Mouse (Mus musculus) embryonic facial prominence, embryonic 15.5 days (tissue): ENCODE measurements around the gene Pomc. TPM values are rescaled to one million over a fixed set of nuclear protein-coding genes. Genes with fewer than 3 reads are reported as not detected.
"Not testable (repeated sequence)": the region's sequence is repeated elsewhere in the genome, so short reads cannot be mapped to it uniquely, and the experiment has no call there.

Source experiments
- ATAC-seq: fragments of 200-750 bp; cut with Nextera tagmentation; 2 replicates; pipeline ENCODE4 v1.8.0; 2017; ENCODE audit warnings: low read depth, moderate TSS enrichment; ENCODE audit not compliant: insufficient number of reproducible peaks, low FRiP score, low TSS enrichment
- H3K27ac ChIP-seq: fragments of 300-500 bp; sonication (generic); replicated peaks from 2 replicates; pipeline ENCODE4 v1.5.1; 2015; ENCODE audit warnings: mild to moderate bottlenecking, inconsistent platforms
- H3K27me3 ChIP-seq: fragments of 300-500 bp; sonication (generic); 2 replicates; pipeline ENCODE4 v1.6.1; 2015; ENCODE audit warnings: inconsistent platforms
- H3K36me3 ChIP-seq: fragments of 300-500 bp; sonication (generic); 2 replicates; pipeline ENCODE4 v1.6.1; 2015; ENCODE audit warnings: mild to moderate bottlenecking, inconsistent platforms
- H3K4me1 ChIP-seq: fragments of 300-500 bp; sonication (generic); 2 replicates; pipeline ENCODE4 v1.6.1; 2015; ENCODE audit warnings: inconsistent platforms
- H3K4me2 ChIP-seq: fragments of 300-500 bp; sonication (generic); replicated peaks from 2 replicates; pipeline ENCODE4 v1.6.1; 2015; ENCODE audit warnings: mild to moderate bottlenecking, inconsistent platforms
- H3K4me3 ChIP-seq: fragments of 300-500 bp; sonication (generic); replicated peaks from 2 replicates; pipeline ENCODE4 v1.5.1; 2015; ENCODE audit warnings: mild to moderate bottlenecking, inconsistent platforms
- H3K9ac ChIP-seq: fragments of 300-500 bp; sonication (generic); 2 replicates; pipeline ENCODE4 v1.6.1; 2015; ENCODE audit warnings: inconsistent platforms
- H3K9me3 ChIP-seq: fragments of 300-500 bp; sonication (generic); replicated peaks from 2 replicates; pipeline ENCODE4 v1.6.1; 2016; ENCODE audit warnings: inconsistent platforms
- WGBS: fragments of 180-500 bp; shearing (Covaris S2); methylation state at CpG from one replicate; pipeline ENCODE4 v1.1.7; 2015; 5-methylcytosine and 5-hydroxymethylcytosine counted together
- polyA plus RNA-seq: library from polyadenylated mRNA; unstranded; fragments of >200 nt; fragmentation: Nextera tagmentation; extraction: Ambion mirVana; gene quantifications from 2 replicates; pipeline ENCODE4 v1.2.1, GENCODE M21; 2015

Pomc gene
- polyA plus RNA-seq, 1 experiment from 2014 or later, result 6.4 TPM

DNA sequence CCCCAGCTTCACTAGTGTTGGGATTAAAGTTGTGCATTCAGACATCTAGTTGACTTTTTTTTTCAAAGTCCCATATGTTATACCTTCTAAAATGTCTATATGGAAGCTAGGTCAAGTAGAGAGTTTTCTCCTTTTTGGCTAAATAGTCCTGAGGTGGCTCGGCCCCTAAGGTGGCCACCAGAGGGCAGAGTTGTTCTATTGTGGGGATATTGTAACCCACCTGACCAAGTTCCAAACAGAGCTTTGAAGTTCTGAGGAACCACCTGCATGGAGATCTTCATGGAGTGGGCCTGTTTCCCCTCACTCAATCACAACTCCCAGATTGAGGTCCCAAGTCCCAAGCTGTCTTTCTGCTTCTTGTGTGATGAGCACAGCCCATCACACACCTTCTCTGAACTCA, 28.6 kb upstream of the Pomc start:
- WGBS, result 0% methylated on average over 1 of the region's 1 CpGs
- Histone ChIP-seq H3K4me2 (no peak overlapping the region), H3K9me3 (no peaks in the 10 kb centered on the region), H3K9ac (no peak overlapping the region), H3K36me3 (no peaks in the 10 kb centered on the region), H3K27me3 (no peaks in the 10 kb centered on the region), H3K4me3 (no peak overlapping the region), H3K27ac (no peak overlapping the region), H3K4me1 (no peaks in the 10 kb centered on the region)
- ATAC-seq, result no peak

DNA sequence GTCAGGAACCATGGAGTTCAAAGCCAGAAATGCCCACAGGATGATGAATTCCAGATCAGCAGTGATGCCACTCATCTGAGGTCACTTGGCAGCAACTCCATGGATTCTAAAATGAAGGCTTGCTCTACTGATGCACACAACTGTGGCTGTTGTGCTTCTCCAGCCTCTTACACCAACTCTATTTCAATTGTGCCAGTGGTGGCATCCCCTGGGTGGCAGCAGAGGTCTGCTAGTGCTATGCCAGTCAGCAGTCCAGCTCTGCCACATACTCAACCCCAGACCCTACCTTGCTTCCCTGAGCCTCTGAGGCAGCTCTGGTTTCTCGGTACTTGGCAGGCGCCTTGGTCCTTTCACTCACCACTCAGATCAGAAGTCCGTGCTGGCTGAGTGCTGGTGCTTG, 25.9 kb upstream of the Pomc start:
- 63% methylated on average over 3 of the region's 3 CpGs for WGBS
- Histone ChIP-seq H3K4me1 (no peaks in the 10 kb centered on the region), H3K4me2 (no peak overlapping the region), H3K9ac (no peak overlapping the region), H3K27me3 (no peaks in the 10 kb centered on the region), H3K9me3 (no peaks in the 10 kb centered on the region), H3K36me3 (no peaks in the 10 kb centered on the region), H3K4me3 (no peak overlapping the region), H3K27ac (no peak overlapping the region)
- ATAC-seq, result no peak

DNA sequence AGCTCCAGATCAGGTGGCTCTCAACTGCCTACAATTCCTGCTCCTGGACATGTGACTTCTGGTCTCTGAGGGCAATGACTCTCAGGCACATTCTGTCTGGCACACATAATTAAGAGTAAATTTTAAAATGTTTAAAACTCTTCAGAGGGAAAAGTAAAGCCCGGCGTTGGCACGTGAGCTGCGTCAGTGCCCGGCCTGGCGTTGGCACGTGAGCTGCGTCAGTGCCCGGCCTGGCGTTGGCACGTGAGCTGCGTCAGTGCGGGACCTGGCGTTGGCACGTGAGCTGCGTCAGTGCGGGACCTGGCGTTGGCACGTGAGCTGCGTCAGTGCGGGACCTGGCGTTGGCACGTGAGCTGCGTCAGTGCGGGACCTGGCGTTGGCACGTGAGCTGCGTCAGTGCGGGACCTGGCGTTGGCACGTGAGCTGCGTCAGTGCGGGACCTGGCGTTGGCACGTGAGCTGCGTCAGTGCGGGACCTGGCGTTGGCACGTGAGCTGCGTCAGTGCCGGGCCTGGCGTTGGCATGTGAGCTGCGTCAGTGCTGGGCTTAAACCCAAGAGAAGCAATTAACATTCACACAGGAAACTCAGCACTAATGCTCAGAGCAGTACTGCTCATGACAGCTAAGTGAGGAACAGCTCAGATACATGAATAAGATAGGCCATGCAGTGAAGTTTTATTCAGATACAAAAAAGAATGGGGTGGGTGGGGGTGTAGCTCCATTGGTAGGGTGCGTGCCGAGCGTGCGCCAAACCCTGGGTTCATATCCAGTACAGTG, 24.5 kb upstream of the Pomc start:
- H3K4me2 ChIP-seq, H3K27me3 ChIP-seq, H3K27ac ChIP-seq, H3K9ac ChIP-seq, H3K4me3 ChIP-seq, H3K36me3 ChIP-seq, H3K9me3 ChIP-seq, H3K4me1 ChIP-seq, ATAC-seq: not testable (repeated sequence)
- 89% methylated on average over 32 of the region's 47 CpGs for WGBS

DNA sequence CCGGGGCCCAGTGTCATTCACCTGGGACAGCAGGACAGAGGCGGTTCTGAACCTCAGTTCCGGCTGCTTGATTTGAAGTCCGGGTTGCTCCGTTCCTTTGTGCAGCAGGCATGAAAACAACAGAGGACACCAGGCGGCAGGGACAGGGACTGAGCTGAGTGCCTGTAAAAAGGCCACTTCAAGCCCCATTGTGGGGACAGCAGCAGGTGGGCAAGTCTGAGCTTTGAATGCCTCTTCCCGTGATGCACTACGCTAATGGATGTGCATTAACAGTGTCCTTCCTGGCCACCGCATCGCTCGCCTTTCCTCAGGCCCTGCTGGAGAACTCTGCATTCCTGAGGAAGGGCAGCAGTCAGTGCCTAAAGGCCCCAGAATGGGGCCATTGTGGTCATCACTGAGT, 12.7 kb upstream of the Pomc start:
- Histone ChIP-seq H3K4me1 (no peaks in the 10 kb centered on the region), H3K4me2 (no peak overlapping the region), H3K9ac (no peak overlapping the region), H3K9me3 (no peaks in the 10 kb centered on the region), H3K4me3 (no peak overlapping the region), H3K27me3 (peaks cover 4% of the 10 kb centered on the region; the same call in 1 of the 2 replicates), H3K36me3 (no peaks in the 10 kb centered on the region), H3K27ac (no peak overlapping the region)
- no peak for ATAC-seq
- 17% methylated on average over 11 of the region's 11 CpGs for WGBS

DNA sequence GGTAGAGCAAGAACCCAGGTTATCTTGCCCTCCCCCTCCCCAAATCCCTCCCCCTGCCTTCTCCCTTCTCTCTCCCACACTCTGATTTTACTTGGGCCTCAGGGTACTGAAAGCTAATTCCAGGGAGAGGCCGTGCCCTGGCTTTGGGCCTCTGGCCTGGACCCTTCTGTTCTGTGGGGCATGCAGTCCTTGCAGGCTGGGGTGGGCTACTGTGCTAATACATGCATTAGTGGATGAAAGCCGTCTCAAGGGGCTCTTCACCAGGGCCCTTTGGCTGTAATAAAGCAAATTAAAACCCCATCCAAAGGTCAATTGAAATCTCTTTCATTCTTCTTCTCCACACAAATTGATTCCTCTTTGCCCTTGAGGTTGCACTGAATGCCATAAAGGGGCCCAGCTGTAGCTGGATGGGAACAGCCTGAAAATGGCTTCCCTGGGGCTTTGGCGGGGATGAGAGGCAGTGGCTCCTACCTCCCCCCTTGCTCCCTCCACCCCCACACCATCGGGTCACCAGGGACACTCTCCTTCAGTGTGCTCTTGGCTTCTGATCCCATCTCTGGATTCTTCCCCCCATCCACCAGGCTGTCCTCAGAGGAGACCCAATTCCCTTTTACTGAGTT, 10.2 kb upstream of the Pomc start:
- Histone ChIP-seq H3K4me1 (no peaks in the 10 kb centered on the region), H3K4me2 (no peak overlapping the region), H3K9me3 (no peaks in the 10 kb centered on the region), H3K4me3 (no peak overlapping the region), H3K36me3 (no peaks in the 10 kb centered on the region), H3K9ac (no peak overlapping the region), H3K27ac (no peak overlapping the region), H3K27me3 (peaks cover 4% of the 10 kb centered on the region; the same call in 1 of the 2 replicates)
- ATAC-seq, result no peak
- WGBS, result 50% methylated on average over 4 of the region's 4 CpGs

DNA sequence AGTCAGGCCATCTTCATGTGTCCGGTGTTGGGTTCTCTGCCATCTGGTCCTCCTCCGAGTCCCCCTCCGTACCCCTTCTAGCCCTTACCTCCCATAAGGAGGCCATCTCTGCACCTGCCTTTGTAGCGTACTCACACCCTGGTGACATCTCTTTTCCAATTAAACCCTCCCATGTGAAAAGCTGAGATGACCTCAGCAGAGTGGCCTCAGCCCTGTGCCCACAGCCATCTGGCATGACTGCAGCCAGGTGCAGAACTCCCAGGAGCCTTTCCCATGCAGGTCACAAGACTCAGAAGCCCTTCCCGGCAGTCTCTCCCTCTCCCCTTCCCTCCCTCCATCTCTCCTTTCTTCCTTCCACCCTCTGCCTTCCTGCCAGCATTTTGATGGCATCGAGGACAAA, 7.2 kb upstream of the Pomc start:
- 70% methylated on average over 6 of the region's 6 CpGs for WGBS

DNA sequence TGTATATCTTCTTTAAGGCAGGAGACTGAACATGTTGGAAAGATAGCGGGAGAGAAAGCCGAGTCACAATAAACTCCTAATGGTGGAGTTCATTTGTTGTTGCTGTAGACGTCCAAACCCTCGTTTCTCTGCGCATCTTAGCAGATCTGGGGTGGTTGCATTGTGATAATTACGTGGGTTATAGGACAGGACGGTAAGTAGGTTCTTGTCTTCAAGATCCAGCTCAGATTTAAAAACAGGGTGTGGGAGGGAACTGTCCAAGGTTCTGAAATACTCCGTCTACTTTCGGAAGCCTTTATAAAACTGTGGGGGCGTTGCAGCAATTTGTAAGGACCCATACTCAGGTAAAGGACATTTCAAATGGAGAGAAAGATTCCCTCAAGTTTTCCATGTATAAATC, 620 bp downstream of the Pomc start:
- no peak for ATAC-seq

More for the DNA sequence above, 7.2 kb upstream of the Pomc start:
- H3K4me3 ChIP-seq, result no peak overlapping the region
- no peak overlapping the region for H3K9ac ChIP-seq
- no peak overlapping the region for H3K27ac ChIP-seq
- H3K4me2 ChIP-seq, result no peak overlapping the region
- H3K27me3 ChIP-seq, result no peaks in the 10 kb centered on the region
- no peak for ATAC-seq
- no peaks in the 10 kb centered on the region for H3K4me1 ChIP-seq
- no peaks in the 10 kb centered on the region for H3K36me3 ChIP-seq
- no peaks in the 10 kb centered on the region for H3K9me3 ChIP-seq

DNA sequence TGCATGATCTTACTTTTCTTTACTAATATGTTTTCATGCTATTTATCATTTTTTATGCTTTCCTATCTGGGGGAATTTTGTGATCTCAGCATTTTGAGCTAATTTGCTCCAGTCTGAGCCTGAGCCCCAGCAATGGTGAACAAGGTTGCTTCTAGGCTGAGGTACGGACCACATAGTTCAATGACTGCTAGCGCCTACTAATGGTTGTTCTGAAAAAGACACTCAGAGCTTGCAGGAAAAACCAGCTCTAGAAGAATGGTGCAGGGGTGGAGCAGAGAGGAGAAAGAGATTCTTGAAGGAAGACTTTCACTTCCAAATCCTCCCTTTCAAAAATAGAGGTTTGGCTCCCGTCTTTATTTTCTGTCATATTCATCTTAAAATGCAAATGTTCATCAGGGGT, 1.6 kb downstream of the Pomc start:
- no peak overlapping the region for H3K27ac ChIP-seq
- H3K4me3 ChIP-seq, result no peak overlapping the region
- no peak overlapping the region for H3K9ac ChIP-seq
- 15% methylated on average over 3 of the region's 3 CpGs for WGBS
- no peaks in the 10 kb centered on the region for H3K36me3 ChIP-seq
- ATAC-seq, result no peak
- no peaks in the 10 kb centered on the region for H3K9me3 ChIP-seq
- no peak overlapping the region for H3K4me2 ChIP-seq
- peaks cover 22% of the 10 kb centered on the region for H3K27me3 ChIP-seq
- H3K4me1 ChIP-seq, result peaks cover 7% of the 10 kb centered on the region; the same call in 1 of the 2 replicates

More for the DNA sequence above, 620 bp downstream of the Pomc start:
- 24% methylated on average over 10 of the region's 10 CpGs for WGBS
- Histone ChIP-seq H3K4me1 (peaks cover 3% of the 10 kb centered on the region; the same call in 1 of the 2 replicates), H3K27ac (no peak overlapping the region), H3K4me2 (no peak overlapping the region), H3K4me3 (no peak overlapping the region), H3K27me3 (peaks cover 22% of the 10 kb centered on the region), H3K36me3 (no peaks in the 10 kb centered on the region), H3K9ac (no peak overlapping the region), H3K9me3 (no peaks in the 10 kb centered on the region)

DNA sequence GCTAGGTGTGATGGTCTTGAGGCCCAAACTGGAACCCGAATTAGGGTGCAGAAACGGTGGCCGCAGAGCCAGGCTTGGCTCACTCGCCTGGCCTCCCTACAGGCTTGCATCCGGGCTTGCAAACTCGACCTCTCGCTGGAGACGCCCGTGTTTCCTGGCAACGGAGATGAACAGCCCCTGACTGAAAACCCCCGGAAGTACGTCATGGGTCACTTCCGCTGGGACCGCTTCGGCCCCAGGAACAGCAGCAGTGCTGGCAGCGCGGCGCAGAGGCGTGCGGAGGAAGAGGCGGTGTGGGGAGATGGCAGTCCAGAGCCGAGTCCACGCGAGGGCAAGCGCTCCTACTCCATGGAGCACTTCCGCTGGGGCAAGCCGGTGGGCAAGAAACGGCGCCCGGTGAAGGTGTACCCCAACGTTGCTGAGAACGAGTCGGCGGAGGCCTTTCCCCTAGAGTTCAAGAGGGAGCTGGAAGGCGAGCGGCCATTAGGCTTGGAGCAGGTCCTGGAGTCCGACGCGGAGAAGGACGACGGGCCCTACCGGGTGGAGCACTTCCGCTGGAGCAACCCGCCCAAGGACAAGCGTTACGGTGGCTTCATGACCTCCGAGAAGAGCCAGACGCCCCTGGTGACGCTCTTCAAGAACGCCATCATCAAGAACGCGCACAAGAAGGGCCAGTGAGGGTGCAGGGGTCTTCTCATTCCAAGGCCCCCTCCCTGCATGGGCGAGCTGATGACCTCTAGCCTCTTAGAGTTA, 5.2 kb downstream of the Pomc start:
- Histone ChIP-seq H3K4me2 (peak overlapping the region; percentile 87), H3K27me3 (peaks cover 4% of the 10 kb centered on the region; the same call in 1 of the 2 replicates), H3K9ac (peak overlapping the region; percentile 63), H3K36me3 (no peaks in the 10 kb centered on the region), H3K27ac (peak overlapping the region; percentile 80), H3K4me3 (peak overlapping the region; percentile 62), H3K4me1 (peaks cover 7% of the 10 kb centered on the region; the same call in 1 of the 2 replicates), H3K9me3 (no peaks in the 10 kb centered on the region)
- 2% methylated on average over 53 of the region's 53 CpGs for WGBS
- ATAC-seq, result peak; percentile 87

DNA sequence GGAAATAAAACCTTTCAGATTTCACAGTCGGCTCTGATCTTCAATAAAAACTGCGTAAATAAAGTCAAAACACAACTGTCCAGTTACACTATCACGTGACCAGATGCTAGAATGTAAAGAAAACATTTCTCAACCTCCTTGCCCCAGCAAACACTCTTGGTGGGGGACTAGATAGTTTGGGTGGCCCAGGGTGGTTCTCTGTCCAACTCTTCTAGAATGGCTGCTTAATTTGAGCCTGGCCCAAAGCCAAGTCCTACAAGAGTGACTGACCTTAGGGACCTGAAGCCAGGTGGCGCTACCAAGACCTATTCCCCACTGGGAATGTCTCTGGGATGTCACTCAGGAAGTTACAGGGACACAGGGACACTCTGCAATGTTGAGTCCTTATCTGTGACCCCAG, 5.8 kb downstream of the Pomc start:
- Histone ChIP-seq H3K27ac (0 out of 2 replicates have a peak overlapping the region, but pooled peaks have one; percentile 80), H3K4me1 (peaks cover 7% of the 10 kb centered on the region; the same call in 1 of the 2 replicates), H3K4me2 (peak overlapping the region; percentile 87), H3K27me3 (no peaks in the 10 kb centered on the region), H3K9me3 (no peaks in the 10 kb centered on the region), H3K4me3 (peak overlapping the region; percentile 62), H3K36me3 (no peaks in the 10 kb centered on the region), H3K9ac (no peak overlapping the region)
- no peak for ATAC-seq
- WGBS, result 45% methylated on average over 4 of the region's 4 CpGs

DNA sequence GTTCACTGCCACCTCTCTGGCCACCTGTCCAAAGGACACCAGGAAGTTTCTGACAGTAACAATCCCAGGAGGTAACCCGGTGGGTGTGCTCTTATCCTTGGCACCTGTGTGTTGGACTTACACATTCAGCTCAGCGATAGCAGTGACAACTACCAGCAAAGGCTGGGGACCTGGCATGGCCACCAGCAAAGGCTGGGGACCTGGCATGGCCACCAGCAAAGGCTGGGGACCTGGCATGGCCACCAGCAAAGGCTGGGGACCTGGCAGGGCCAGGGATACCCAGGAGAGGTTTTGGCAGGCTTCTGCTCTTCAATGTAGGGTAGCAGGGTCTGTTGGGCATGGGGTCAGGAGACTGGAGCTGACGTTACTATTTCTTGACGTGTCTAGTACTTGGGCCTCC, 12.4 kb downstream of the Pomc start:
- Histone ChIP-seq H3K27me3 (no peaks in the 10 kb centered on the region), H3K9ac (no peak overlapping the region), H3K36me3 (peaks cover 7% of the 10 kb centered on the region; the same call in 1 of the 2 replicates), H3K4me3 (no peak overlapping the region), H3K4me1 (no peaks in the 10 kb centered on the region), H3K27ac (no peak overlapping the region), H3K9me3 (no peaks in the 10 kb centered on the region), H3K4me2 (no peak overlapping the region)
- ATAC-seq, result no peak
- whole genome bisulfite sequencing, result 95% methylated on average over 4 of the region's 4 CpGs
